Mouse (Mus musculus) embryonic facial prominence, embryonic 14.5 days (tissue): Measurements from ENCODE around the gene Tmem184b. TPM values are rescaled to one million over a fixed set of nuclear protein-coding genes. Genes with fewer than 3 reads are reported as not detected.

ENCODE experiments used
- ATAC-seq: fragments of 200-750 bp; cut with Nextera tagmentation; 2 replicates; pipeline ENCODE4 v1.8.0; 2017; ENCODE audit warnings: low read depth, moderate number of reproducible peaks, moderate TSS enrichment
- DNase-seq: peaks from one replicate; pipeline ENCODE4 v3.0.0-alpha.2; 2015; ENCODE audit warnings: low spot score
- H3K27ac ChIP-seq: fragments of 300-500 bp; sonication (generic); replicated peaks from 2 replicates; pipeline ENCODE4 v1.5.1; 2014; ENCODE audit warnings: low read depth, mild to moderate bottlenecking, low read length, moderate library complexity
- H3K27me3 ChIP-seq: fragments of 300-500 bp; sonication (generic); replicated peaks from 2 replicates; pipeline ENCODE4 v1.6.1; 2014; ENCODE audit warnings: low read length; ENCODE audit not compliant: control insufficient read depth, insufficient read depth
- H3K36me3 ChIP-seq: fragments of 300-500 bp; sonication (generic); 2 replicates; pipeline ENCODE4 v1.6.1; 2014; ENCODE audit warnings: low read length, mixed read lengths; ENCODE audit not compliant: control insufficient read depth, insufficient read depth
- H3K4me1 ChIP-seq: fragments of 300-500 bp; sonication (generic); 2 replicates; pipeline ENCODE4 v1.6.1; 2014; ENCODE audit warnings: antibody characterized with exemption, low read length; ENCODE audit not compliant: control insufficient read depth, insufficient read depth
- H3K4me2 ChIP-seq: fragments of 300-500 bp; sonication (generic); 2 replicates; pipeline ENCODE4 v1.6.1; 2014; ENCODE audit warnings: low read depth, mild to moderate bottlenecking, low read length, moderate library complexity, mixed read lengths
- H3K4me3 ChIP-seq: fragments of 300-500 bp; sonication (generic); 2 replicates; pipeline ENCODE4 v1.5.1; 2014; ENCODE audit warnings: low read depth, mild to moderate bottlenecking, low read length
- H3K9ac ChIP-seq: fragments of 300-500 bp; sonication (generic); 2 replicates; pipeline ENCODE4 v1.6.1; 2014; ENCODE audit warnings: low read depth, mild to moderate bottlenecking, low read length, moderate library complexity, mixed read lengths
- H3K9me3 ChIP-seq: fragments of 300-500 bp; sonication (generic); 2 replicates; pipeline ENCODE4 v1.6.1; 2016; ENCODE audit warnings: low read length; ENCODE audit not compliant: control insufficient read depth
- WGBS: fragments of 180-500 bp; shearing (Covaris S2); extraction: QIAGEN DNeasy Blood & Tissue Kit; methylation state at CpG from one replicate; pipeline ENCODE4 v1.1.7; 2014; 5-methylcytosine and 5-hydroxymethylcytosine counted together
- polyA plus RNA-seq: library from polyadenylated mRNA; unstranded; fragments of >200 nt; fragmentation: Nextera tagmentation; extraction: Ambion mirVana; gene quantifications from 2 replicates; pipeline ENCODE4 v1.2.1, GENCODE M21; 2014

Tmem184b gene
- polyA plus RNA-seq, 1 experiment from 2014 or later = 77.6 TPM

DNA sequence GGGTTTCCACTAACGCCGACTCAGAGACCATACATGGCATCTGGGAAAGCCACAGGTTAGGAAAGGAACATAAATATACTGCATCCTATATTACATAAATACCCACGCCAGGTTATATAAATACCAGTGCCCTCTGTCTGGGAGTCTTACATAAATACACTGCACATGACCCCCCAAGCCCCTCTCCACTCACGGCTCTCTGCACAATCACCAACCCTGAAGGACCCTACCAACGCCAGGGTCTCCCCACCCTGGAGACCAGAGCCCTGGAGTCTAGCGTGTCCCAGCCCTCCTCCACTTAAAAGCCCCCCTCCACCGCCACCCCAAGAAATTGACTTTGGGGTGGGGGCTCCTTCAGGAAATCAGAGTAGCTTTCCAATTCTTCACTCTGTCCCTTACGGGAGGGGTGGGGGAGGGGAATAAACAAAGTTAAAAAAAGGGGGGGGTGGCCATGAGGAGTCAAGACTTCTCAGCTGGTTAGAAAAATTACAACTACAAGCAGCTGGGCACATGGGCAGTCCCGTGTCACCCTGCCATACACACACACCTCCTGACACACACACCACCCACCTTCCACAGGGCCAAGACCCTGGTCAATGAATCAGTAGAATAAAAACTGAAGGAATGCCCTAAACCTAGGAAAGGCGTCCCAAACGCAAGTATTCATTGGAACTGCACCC, 37.4 kb upstream of the Tmem184b start:
- Histone ChIP-seq H3K4me1 (peaks cover 36% of the 10 kb centered on the region), H3K36me3 (peaks cover 29% of the 10 kb centered on the region), H3K27me3 (no peaks in the 10 kb centered on the region), H3K9ac (peak overlapping the region; percentile 99), H3K9me3 (no peaks in the 10 kb centered on the region), H3K4me2 (peak overlapping the region; percentile 68), H3K27ac (peak overlapping the region; percentile 96), H3K4me3 (peak overlapping the region; percentile 91)
- DNase-seq = peak; percentile 8
- peak; percentile 1; the same call in 1 of the 2 replicates for ATAC-seq
- 13% methylated on average over 11 of the region's 11 CpGs for WGBS

DNA sequence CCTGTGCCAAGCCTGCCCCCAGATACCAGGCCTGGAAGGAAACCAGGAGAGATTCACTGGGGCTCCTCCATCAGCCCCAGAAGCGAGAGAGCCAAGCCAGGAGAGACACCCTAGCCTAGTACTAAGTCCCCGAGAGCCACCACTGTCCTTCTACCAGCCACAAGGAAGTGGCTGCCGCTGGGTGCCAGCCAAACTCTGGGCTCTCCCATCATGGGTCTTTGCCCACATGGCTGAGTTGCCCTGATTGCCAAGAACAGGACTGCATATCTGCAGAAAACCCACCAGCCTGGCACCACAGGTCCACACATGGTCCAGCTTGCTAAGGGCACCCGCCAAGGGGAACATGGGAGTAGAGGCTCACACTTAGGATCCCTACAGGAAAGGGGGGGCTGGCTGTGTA, 36.9 kb upstream of the Tmem184b start:
- peak overlapping the region; percentile 91 for H3K4me3 ChIP-seq
- 71% methylated on average over 3 of the region's 4 CpGs for WGBS
- no peaks in the 10 kb centered on the region for H3K27me3 ChIP-seq
- no peaks in the 10 kb centered on the region for H3K9me3 ChIP-seq
- DNase-seq (no peak), ATAC-seq (no peak)
- H3K27ac ChIP-seq = peak overlapping the region; percentile 96
- H3K4me1 ChIP-seq = peaks cover 36% of the 10 kb centered on the region
- H3K4me2 ChIP-seq = peak overlapping the region; percentile 68
- H3K36me3 ChIP-seq = peaks cover 35% of the 10 kb centered on the region
- H3K9ac ChIP-seq = peak overlapping the region; percentile 99

DNA sequence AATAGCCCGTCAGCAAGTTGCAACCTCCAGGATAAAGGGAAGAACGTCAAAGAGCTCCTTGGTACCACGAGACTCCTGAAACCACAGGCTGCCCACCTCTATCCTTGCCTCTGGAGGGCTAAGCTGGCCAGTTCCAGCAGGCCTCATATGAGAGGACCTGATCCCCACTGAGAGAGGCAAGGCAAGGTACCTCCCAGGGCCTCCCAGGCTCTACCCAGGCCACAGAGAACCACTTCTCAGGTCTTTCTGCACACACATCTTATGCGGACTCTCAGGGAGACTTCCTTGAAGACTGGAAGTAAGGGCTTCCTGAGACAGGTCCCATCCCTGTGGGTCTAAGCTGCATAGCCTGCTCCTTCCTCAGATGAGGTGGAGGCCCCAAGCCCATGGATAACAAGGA, 36.0 kb upstream of the Tmem184b start:
- H3K9ac ChIP-seq = peak overlapping the region; percentile 46
- ATAC-seq (no peak), DNase-seq (no peak)
- H3K27ac ChIP-seq = no peak overlapping the region
- H3K27me3 ChIP-seq = no peaks in the 10 kb centered on the region
- no peaks in the 10 kb centered on the region for H3K9me3 ChIP-seq
- WGBS = 66% methylated on average over 4 of the region's 4 CpGs
- peaks cover 36% of the 10 kb centered on the region for H3K4me1 ChIP-seq
- H3K4me3 ChIP-seq = no peak overlapping the region
- peaks cover 43% of the 10 kb centered on the region for H3K36me3 ChIP-seq
- H3K4me2 ChIP-seq = peak overlapping the region; percentile 68

DNA sequence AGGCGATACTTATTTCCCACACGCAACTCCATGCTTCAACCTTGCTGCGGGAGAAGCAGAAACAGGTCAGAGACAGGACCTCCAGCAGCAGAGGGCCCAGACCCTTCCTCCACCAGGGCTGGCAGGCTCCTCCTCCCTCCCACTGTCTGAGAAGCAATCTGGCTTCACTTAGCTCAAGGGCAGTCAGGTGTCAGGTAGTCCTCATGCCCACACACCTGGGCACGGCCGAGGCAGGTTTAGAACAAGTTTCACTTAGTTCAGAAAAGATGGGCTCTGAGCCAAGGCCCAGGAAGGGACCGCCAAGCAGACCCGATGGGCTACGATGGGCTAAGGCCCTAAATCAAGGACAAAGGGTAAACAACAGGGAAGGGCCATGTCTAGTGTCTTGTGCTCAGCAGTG, 35.4 kb upstream of the Tmem184b start:
- Histone ChIP-seq H3K4me2 (peak overlapping the region; percentile 68), H3K36me3 (peaks cover 49% of the 10 kb centered on the region), H3K9me3 (no peaks in the 10 kb centered on the region), H3K27ac (no peak overlapping the region), H3K9ac (peak overlapping the region; percentile 46), H3K4me3 (no peak overlapping the region), H3K4me1 (peaks cover 36% of the 10 kb centered on the region), H3K27me3 (no peaks in the 10 kb centered on the region)
- no peak for ATAC-seq
- WGBS = 62% methylated on average over 8 of the region's 8 CpGs
- DNase-seq = no peak

DNA sequence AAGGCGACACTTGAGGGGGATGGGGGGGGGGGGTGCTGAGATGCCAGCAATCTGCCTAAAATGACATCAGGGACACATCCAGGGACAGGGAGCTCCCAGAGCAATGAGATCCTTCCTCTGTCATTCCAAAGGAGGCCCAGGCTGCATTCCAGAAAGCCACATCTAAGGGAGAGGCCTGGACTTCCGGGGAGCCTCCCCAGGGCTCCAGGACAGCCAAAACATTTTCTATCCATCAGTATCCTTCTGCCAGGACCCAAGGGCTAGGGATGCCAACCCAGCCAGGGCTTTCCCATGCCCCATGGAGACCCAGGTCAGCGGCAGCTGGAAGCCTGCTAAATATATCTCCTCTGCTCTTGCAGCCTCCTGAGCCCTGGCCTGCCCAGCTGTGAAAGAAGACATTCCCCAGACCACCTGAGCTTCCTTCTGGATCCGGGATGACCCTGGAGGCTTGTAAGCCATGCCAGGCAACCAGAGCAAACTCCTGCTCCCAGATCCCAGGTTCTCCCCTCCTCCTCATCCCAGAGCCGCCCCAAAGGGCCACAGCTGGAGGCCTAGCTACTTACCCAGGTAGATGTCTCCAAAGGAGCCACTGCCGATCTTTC, 34.9 kb upstream of the Tmem184b start:
- WGBS = 79% methylated on average over 6 of the region's 6 CpGs
- Histone ChIP-seq H3K9me3 (no peaks in the 10 kb centered on the region), H3K4me1 (peaks cover 35% of the 10 kb centered on the region), H3K9ac (peak overlapping the region; percentile 46; the same call in 1 of the 2 replicates), H3K4me2 (peak overlapping the region; percentile 68), H3K4me3 (no peak overlapping the region), H3K27ac (no peak overlapping the region), H3K36me3 (peaks cover 52% of the 10 kb centered on the region), H3K27me3 (no peaks in the 10 kb centered on the region)
- ATAC-seq (no peak), DNase-seq (no peak)

DNA sequence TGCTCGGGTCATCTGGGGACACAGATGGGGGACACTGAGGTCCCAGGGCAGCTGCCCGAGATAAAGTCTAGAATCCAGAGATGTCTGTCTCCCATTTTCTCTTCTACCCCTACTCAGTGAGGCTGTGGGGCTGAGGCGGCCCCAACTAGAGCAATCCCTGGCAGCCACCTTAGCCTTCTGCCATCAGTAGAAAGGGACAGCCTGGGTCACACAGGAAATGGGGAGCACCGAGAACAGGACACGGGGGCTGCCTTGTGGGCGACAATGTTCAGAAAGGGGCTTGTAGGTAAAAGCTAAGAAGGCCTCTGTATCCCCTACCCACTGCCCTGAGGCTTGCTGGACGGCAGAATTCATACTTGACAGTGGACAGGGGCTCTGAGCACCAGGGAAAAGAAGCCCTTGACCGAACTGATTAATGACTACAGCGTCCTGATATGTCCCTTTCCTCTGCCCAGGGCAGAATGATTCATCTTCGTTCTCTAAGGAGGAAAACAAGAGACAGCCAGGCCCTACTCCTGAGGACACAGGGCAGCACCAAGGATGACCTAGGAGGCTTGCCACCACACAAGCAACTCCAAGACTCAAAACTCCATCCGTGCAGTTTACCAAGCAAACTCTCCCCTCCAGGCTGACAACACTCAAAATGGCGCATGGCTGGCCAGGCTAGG, 34.3 kb upstream of the Tmem184b start:
- no peak for DNase-seq
- WGBS = 87% methylated on average over 12 of the region's 12 CpGs
- no peak for ATAC-seq
- no peak overlapping the region for H3K9ac ChIP-seq
- no peaks in the 10 kb centered on the region for H3K9me3 ChIP-seq
- H3K4me3 ChIP-seq = no peak overlapping the region
- H3K4me1 ChIP-seq = peaks cover 30% of the 10 kb centered on the region
- no peak overlapping the region for H3K27ac ChIP-seq
- no peaks in the 10 kb centered on the region for H3K27me3 ChIP-seq
- H3K4me2 ChIP-seq = no peak overlapping the region
- peaks cover 58% of the 10 kb centered on the region for H3K36me3 ChIP-seq

DNA sequence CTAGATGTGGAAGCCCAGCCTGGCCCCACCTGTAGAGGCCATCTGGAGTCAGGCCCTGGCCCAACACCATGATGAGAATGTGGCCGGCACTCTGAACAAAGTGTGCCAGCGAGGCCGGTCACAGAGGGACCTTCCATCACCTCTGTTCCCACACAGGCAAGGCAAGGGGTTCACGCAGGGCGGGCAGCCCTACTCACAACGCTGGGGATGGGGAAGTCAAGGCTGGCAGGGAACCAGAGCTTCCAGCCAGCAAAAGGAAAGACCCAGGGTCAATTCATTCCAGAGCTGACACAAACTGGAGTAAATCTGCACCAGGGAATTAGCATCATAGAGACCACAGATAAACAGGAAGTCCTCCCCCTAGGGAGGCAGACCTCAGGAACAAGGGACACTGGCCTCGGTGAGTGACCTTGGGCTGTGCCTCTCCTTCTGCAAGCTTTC, 33.1 kb upstream of the Tmem184b start:
- DNase-seq (no peak), ATAC-seq (no peak)
- Histone ChIP-seq H3K4me2 (no peak overlapping the region), H3K36me3 (peaks cover 70% of the 10 kb centered on the region), H3K9ac (no peak overlapping the region), H3K4me3 (no peak overlapping the region), H3K27ac (no peak overlapping the region), H3K27me3 (no peaks in the 10 kb centered on the region), H3K9me3 (no peaks in the 10 kb centered on the region), H3K4me1 (peaks cover 27% of the 10 kb centered on the region)
- WGBS = 73% methylated on average over 7 of the region's 7 CpGs

DNA sequence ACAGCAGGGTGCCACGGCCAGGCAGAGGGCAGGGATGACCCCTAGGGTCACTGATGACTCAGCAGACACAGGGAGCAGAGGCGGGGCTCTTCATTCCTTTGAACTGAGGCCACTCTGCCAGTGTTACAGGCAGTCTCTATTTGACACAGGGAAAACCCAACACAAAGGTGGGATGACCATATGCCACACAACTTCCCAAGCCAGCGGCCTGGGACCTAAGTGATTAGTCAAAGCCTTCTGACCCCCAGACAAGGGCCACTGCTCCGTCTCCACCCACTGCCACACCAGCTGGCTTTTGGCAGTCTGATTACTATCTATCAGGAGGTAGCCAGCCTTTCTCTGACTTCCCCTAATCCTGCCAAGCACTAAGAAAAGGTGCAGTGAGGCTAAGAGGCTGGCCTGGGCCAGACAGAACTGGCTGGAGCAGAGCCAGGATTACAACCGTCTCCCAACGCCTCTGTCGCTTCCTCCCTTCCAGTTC, 31.9 kb upstream of the Tmem184b start:
- no peak overlapping the region for H3K27ac ChIP-seq
- peaks cover 21% of the 10 kb centered on the region for H3K4me1 ChIP-seq
- peak; percentile 13 for DNase-seq

More for the DNA sequence above, 31.9 kb upstream of the Tmem184b start:
- no peaks in the 10 kb centered on the region for H3K9me3 ChIP-seq
- H3K27me3 ChIP-seq = no peaks in the 10 kb centered on the region
- no peak overlapping the region for H3K4me3 ChIP-seq
- 68% methylated on average over 7 of the region's 7 CpGs for WGBS
- peaks cover 83% of the 10 kb centered on the region for H3K36me3 ChIP-seq
- no peak overlapping the region for H3K4me2 ChIP-seq
- ATAC-seq = no peak
- H3K9ac ChIP-seq = no peak overlapping the region
